Mouse (Mus musculus): ENCODE results near the gene Dph5.
A peak's percentile ranks its signal among the peaks of the same experiment; 100 is the strongest.
"Not testable (repeated sequence)": the region's sequence is repeated elsewhere in the genome, so short reads cannot be mapped to it uniquely, and the experiment has no call there.

The Dph5 gene

GRCm38 (mm10) chr3:115892341-115892740 lies 4.7 kb downstream of the Dph5 start:
- no peak for DNase-seq (ENCODE audit: low spot score in 2 of 2)

DNA sequence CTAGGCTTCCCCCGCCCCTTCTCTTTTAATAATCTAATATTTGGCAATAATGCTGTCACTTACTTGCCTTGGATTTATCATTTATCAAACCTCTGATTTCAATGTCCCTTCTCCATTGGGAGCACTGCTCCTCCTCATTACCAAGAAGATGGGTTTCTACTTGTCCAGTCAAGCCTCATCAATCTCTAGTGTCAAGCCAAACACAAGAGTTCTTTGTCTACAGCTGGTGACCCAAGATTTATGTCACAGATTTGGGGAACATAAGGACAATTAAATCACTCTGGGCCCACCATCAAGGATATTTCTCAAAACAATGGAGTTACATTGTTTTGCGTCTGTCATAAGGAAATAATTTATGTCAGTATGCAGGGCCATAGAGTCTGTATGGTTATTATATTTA lies 5.5 kb downstream of the Dph5 start:
- no peak for DNase-seq (ENCODE audit: low spot score in 2 of 2)

- no peak for DNase-seq (ENCODE audit: low spot score in 2 of 2)
Observed at GRCm38 (mm10) chr3:115898354-115898948, 10.8 kb downstream of the Dph5 start.

DNA sequence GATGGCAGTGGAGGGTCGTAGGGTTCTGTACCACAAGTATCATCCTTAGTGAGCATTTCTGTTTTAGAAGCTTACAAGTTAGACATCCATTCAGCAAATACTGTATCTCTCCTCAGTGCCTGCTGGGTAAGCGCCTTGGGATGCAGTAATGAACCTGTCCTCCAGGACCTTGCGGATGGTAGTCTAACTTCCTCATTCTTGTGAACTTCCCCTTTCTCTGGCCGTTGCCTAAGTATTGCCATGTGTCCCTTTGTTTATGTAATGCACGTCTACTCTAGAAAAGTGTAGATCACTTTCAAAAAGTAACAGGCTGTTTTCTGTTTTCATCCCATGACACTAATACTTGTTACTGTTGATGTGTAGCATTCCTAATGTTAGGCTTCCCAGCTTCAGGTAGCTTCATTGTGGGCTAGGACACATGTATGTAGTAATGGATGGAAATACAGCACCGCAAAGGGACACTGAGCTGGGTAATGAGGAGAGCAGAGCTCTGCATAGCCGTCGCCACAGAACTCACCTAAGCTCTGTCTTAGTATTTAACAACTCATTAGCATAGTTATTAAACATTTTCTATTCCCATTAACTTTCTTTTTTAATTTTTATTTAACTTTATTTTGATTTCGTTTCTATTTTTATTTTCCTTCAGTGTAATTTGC lies 14.8 kb downstream of the Dph5 start:
- DNase-seq (ENCODE audit: low spot score in 2 of 2): no peak

- DNase-seq (ENCODE audit: low spot score in 2 of 2): no peak
Observed at GRCm38 (mm10) chr3:115905067-115905466, 17.4 kb downstream of the Dph5 start.

DNA sequence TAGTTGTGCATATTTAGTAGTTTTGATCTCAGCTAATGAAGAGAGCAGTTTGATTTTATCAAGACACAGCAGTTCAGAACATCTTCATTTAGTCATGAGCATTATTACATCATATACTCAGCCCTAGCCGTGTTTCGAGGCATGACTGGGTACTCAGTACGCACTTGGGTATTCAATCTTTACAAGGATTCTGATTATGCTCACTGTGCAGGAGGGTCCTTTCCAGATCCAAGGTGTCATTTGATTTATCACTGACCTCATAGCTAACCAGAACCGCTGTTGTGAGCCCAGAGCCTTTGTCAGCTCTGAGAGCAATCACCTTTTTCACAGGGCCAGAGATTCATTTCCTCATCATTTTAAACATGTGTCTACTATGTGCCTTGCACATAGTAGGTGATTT lies 17.9 kb downstream of the Dph5 start:
- DNase-seq (ENCODE audit: low spot score in 2 of 2): no peak

- not testable (repeated sequence) for DNase-seq (ENCODE audit: low spot score in 2 of 2)
Observed at GRCm38 (mm10) chr3:115907406-115907805, 19.8 kb downstream of the Dph5 start.

GRCm38 (mm10) chr3:115924401-115925190 lies 37.0 kb downstream of the Dph5 start:
- DNase-seq (ENCODE audit: low spot score in 2 of 2): no peak

DNA sequence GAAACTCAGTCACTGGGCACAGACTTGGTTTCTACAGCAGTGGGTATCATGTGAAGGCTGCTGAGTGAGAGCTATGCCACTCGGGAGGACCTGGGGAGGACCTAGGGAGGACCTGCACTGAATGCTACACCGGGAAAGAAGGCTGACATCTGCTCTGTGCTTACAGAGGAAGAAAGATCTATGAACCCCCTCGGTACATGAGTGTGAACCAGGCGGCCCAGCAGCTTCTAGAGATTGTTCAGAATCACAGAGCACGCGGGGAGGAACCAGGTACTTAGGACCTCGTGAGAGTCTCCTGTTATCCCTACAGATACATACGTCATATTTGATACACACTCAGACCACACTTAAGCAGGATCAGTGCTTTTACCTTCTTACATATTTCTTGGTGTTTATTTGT lies 38.9 kb downstream of the Dph5 start:
- no peak for DNase-seq (ENCODE audit: low spot score in 2 of 2)

GRCm38 (mm10) chr3:115931701-115932100 lies 44.1 kb downstream of the Dph5 start:
- DNase-seq (ENCODE audit: low spot score in 2 of 2): no peak

DNA sequence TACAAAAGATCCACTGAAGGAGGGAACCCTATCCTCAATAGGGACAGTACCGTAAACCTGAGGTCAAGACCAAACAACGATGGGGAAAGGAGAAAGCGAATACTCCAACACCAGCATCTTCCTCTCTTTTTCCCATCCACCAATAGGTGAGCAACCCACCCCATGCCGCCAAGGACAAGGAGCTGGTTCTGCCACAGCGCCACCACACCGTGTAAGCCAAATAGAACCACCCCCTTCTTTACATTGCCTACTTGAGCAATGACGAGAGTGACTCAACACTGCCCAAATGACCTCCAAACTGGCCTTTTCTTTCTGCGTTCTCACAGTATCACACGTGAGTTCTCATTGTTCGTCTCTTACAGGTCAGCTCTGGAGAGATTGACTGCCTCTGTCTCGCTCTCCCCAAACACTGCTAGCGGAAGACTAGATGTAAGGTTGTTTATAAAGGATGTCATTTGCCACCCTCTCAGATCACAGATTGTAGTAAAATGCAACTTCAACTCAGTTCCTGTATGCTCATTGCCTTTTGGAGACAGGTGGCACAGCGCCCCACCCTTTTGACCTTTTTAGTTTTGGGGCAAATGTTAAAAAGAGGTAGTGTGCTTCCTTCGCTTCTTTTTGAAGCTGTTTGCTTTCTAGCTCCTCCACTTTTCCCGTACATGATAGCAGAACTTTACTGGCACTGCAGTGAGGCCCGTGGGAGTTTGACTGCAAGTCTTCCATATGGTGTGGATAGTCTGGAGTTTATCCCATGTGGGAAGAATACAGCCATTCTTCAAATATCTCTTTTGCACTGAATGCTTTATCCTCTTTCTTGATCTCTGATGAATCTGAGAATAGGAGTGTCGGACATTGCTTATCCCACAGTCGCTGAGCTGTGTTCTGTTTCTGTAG lies 45.9 kb downstream of the Dph5 start:
- no peak for DNase-seq (ENCODE audit: low spot score in 2 of 2)

DNA sequence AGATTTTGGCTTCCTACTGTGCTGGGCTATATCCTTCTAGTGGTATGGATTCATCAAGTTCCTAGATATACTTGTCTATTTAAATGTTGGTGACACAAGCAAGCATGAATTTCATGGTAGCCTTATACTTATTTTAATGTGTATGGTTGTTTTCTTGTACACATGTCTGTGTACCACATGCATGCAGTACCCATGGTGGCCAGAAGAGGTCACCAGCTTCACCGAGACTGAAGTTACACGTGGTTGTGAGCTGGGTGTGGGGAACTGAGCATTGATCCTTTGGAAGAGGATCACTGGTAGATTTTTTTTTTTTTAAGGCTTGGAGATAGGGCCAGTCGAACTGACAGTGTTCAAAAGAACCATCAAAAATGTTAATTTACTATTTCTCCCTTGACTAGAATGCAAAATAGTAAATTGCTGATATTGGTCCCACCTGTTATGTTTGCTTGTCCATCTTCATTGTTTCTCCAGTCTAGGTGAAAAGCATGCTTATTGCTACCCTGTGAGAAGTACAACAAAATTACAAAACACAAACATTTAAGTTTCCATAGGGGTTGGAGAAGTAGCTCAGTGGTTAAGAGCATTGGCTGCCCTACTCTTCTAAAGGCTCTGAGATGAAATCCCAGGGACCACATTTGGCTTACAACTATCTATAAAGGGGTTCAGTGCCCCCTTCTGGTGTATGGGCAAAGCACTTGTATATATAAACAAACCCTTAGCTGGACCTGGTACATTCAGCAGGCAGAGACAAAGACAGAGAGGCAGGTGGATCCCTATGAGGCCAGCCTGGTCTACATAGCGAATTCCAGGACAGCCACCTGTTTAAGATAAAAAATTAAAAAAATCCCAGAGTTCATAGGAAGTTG lies 49.3 kb downstream of the Dph5 start:
- DNase-seq (ENCODE audit: low spot score in 2 of 2): peak in 1 of 2 experiments; percentile 41

DNA sequence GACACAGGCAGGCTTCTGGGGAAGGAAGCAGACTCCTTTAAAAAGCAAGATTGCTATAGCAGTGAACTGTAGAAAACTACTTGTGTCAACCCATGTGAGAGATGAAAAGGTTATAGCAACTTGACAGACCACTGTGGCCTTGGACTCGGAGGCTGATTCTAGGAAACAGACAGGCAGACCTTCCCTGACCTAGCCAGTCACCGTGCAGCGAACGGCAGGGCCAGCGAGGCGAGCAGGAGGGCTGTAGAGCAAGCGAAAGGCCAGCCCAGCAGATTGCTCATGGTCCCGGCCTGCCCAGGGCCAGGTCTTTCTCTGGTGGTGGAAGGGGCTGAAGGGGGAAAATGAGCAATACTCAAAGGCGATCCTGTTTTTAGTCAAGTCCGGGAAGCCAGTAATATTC lies 50.2 kb downstream of the Dph5 start:
- DNase-seq (ENCODE audit: low spot score in 2 of 2): no peak

DNA sequence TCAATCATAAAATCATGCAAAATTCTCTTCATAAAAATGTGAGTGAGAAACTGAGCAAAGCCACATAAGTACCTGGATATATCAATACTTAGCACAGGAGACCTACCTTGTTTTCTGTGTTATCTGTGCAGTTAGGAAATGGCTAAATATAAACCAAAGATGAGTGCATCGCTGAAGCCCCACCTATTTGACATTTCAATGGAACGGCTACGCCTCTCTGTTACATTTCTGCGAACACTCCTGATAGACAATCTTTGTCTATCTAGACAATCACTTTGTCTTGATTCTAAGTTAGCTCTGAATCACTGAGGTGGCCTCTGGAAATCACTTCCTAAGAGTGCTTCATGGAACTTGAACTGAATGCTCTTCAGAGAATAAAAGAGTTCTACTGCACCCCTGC lies 52.9 kb downstream of the Dph5 start:
- no peak for DNase-seq (ENCODE audit: low spot score in 2 of 2)

- DNase-seq (ENCODE audit: low spot score in 2 of 2): no peak
Observed at GRCm38 (mm10) chr3:115941464-115941863, 53.8 kb downstream of the Dph5 start.

- DNase-seq (ENCODE audit: low spot score in 2 of 2): no peak
Observed at GRCm38 (mm10) chr3:115944376-115944775, 56.7 kb downstream of the Dph5 start.

- DNase-seq (ENCODE audit: low spot score in 2 of 2): no peak
Observed at GRCm38 (mm10) chr3:115946272-115946671, 58.6 kb downstream of the Dph5 start.

DNA sequence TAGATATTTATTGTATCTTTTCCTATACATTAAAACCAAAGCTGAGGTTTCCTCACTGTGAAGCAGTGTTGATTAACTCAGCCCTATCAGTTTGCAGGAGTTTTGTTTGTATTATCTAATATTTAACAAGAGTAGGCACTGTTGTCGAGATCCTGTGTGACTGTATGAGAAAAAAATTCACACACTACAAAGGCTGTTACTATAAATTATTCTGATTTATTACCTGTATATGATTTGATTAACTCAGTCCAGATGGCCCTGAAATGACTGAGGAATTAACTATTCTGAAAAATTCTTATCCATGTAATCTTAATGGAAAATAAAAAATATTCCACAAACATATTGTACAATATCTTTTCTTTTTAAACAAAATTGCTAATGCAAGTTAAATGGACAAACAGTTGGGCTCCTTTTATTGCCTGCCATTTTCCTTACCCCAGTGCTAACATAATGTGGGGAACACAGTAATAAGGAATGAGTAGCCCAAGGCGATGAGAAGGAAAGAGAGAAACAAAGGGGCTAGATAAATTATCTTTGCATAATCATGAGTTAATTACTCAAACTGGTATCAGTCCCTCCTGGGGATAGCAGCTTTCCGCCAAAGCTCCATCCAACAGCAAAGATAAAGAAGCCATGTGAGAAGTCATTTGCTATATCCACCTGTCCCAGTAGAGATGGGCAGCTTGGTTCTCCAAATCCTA lies 61.7 kb downstream of the Dph5 start:
- no peak for DNase-seq (ENCODE audit: low spot score in 2 of 2)

DNA sequence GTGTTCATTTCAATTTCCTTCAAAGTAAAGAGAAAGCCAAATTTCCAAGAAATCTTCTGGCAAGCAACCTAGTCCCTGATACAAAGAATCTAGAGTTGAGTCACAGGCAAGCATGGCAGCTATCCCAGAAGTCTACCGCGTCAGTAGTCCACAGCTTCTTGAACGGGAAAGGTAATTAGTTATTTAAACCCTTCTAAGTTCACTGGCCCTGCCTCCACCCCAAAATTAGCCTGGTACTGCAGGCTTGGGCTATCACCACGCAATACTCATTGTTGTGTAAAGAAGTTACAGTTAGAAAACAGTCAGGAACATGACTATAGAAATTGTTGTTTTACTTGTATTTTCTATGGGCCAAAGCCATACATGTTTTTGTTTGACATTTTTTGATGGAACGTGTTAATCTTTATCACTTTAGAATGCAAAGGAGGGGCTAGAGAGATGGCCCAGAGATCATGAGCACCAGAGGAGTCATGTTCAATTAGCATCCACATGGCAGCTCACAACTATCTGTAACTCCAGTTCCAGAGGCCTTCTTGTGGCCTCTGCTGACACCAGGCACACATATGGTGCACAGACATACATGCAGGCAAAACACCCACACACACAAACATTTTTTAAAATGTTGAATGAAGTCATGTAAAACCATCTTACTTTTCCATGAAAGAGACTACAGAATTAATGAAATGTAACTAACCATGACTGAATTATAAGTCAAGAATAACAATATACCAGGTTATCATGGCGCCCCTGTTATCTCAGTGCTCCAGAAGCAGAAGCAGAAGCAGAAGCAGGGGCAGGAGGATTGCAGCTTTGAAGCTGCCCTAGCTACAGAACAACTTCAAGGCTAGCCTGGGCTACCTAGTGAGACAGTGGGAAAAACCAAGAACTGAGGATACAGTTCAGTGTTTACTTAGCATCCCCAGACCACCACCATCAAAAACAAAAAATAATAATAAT lies 62.6 kb downstream of the Dph5 start:
- DNase-seq (ENCODE audit: low spot score in 2 of 2): no peak
